ENCODE assay signal across 10 mouse cellular contexts in genomic region chr3:135630430-135631095, GRCm38 (mm10).
A peak's percentile ranks its signal among the peaks of the same experiment; 100 is the strongest.
DNase-seq lines count a peak whose midpoint lies in the region; ATAC-seq and TF ChIP-seq lines count a peak whose summit lies in the region.
"Had no signal": no experiment of that assay in that cellular context is flagged by ENCODE, and none has a peak within 500 bp of the region (broad histone marks: within the 10 kb centered on the region; RNA-seq: fewer than 3 reads in every experiment).

No protein-coding gene starts in this region.

- peaks cover 21% of the 10 kb centered on the region for H3K4me1 ChIP-seq in spleen, adult 2 months (ENCODE audit: control insufficient read depth, insufficient read depth, insufficient read length)
- no peaks in the 10 kb centered on the region for H3K4me1 ChIP-seq in stomach, postnatal 0 days (replicated peaks; ENCODE audit: control insufficient read depth, insufficient read depth)
- H3K4me1 ChIP-seq in heart, adult 2 months (ENCODE audit: control insufficient read depth, insufficient read depth, low read length): no peaks in the 10 kb centered on the region
- H3K4me1 ChIP-seq: lung, embryonic 15.5 days had no signal

- H3K4me2 ChIP-seq in stomach, postnatal 0 days (replicated peaks; ENCODE audit: low read depth): no peak overlapping the region
- H3K4me2 ChIP-seq: lung, embryonic 15.5 days had no signal

- TF ChIP-seq EP300 in stomach, postnatal 0 days (optimal IDR thresholded peaks at IDR 0.05): no peak
- TF ChIP-seq EP300 in heart, adult 2 months (IDR thresholded peaks at IDR 0.05; ENCODE audit: insufficient read depth, low read depth, low read length): no peak

- no peak for TF ChIP-seq CTCF in spleen, adult 2 months (IDR thresholded peaks at IDR 0.05; ENCODE audit: extremely low read depth, insufficient read depth, insufficient read length, insufficient replicate concordance)
- no peak for TF ChIP-seq CTCF in stomach, postnatal 0 days (IDR thresholded peaks at IDR 0.05; ENCODE audit: low read depth)
- TF ChIP-seq CTCF in heart, adult 2 months (IDR thresholded peaks at IDR 0.05): no peak

- peaks cover 7% of the 10 kb centered on the region for H3K36me3 ChIP-seq in spleen, adult 2 months (ENCODE audit: control insufficient read depth, insufficient read depth, low read length)
- peaks cover 8% of the 10 kb centered on the region; the same call in 1 of the 2 replicates for H3K36me3 ChIP-seq in stomach, postnatal 0 days (ENCODE audit: control insufficient read depth, insufficient read depth, low read length)
- no peaks in the 10 kb centered on the region; the same call in 1 of the 2 replicates for H3K36me3 ChIP-seq in heart, adult 2 months (ENCODE audit: control insufficient read depth, insufficient read depth, low read length)

- H3K27me3 ChIP-seq in spleen, adult 2 months (ENCODE audit: control insufficient read depth, insufficient read depth, low read length): no peaks in the 10 kb centered on the region
- H3K27me3 ChIP-seq in stomach, postnatal 0 days (ENCODE audit: control insufficient read depth, insufficient read depth, low read length): no peaks in the 10 kb centered on the region
- H3K27me3 ChIP-seq in heart, adult 2 months (ENCODE audit: control insufficient read depth, insufficient read depth, low read length): no peaks in the 10 kb centered on the region
- H3K27me3 ChIP-seq: lung, embryonic 15.5 days had no signal

- DNase-seq in frontal cortex, adult 2 months (ENCODE audit: extremely low spot score in 1 of 2, low spot score in 1 of 2): peak; percentile 26 to 71
- no peak for DNase-seq in frontal cortex, postnatal 25 days (ENCODE audit: low spot score in 2 of 2)
- DNase-seq in spleen, adult 2 months (ENCODE audit: low read depth in 1 of 2, low spot score in 2 of 2): no peak
- no peak for DNase-seq in spleen, adult 18-20 months
- DNase-seq in layer of hippocampus, postnatal 36 days: peak; percentile 35
- no peak for DNase-seq in stomach, postnatal 0 days (ENCODE audit: low spot score)
- no peak for DNase-seq in ovary, postnatal 14 days (ENCODE audit: low spot score)
- no peak for DNase-seq in heart, adult 2 months
- DNase-seq: adrenal gland, adult 2 months had no signal

- no peaks in the 10 kb centered on the region for H3K79me2 ChIP-seq in heart, adult 2 months (replicated peaks; ENCODE audit: control insufficient read depth, insufficient read depth, low read length)

- H3K4me3 ChIP-seq in spleen, adult 2 months (ENCODE audit: extremely low read depth, insufficient read depth, insufficient read length): no peak overlapping the region
- no peak overlapping the region for H3K4me3 ChIP-seq in stomach, postnatal 0 days (ENCODE audit: low read depth, low read length)
- H3K4me3 ChIP-seq in heart, adult 2 months: no peak overlapping the region
- H3K4me3 ChIP-seq: lung, embryonic 15.5 days had no signal

- 0 out of 2 replicates have a peak, but pooled peaks have one; percentile 13 for ATAC-seq in stomach, postnatal 0 days (ENCODE audit: low FRiP score, low TSS enrichment)

- H3K9me3 ChIP-seq in stomach, postnatal 0 days (ENCODE audit: control insufficient read depth, low read length): no peaks in the 10 kb centered on the region
- H3K9me3 ChIP-seq: lung, embryonic 15.5 days had no signal

- H3K9ac ChIP-seq in stomach, postnatal 0 days (ENCODE audit: low read length): no peak overlapping the region
- no peak overlapping the region for H3K9ac ChIP-seq in heart, adult 2 months (ENCODE audit: low read depth, low read length)
- H3K9ac ChIP-seq: lung, embryonic 15.5 days had no signal

- intact Hi-C loops in heart, adult 2 months (cut with DNase I): loop anchor here (5.0 kb wide), 1 partner anchor 82 kb away; no protein-coding TSS in a partner anchor

- H3K27ac ChIP-seq in spleen, adult 2 months (ENCODE audit: insufficient read depth, low read length): peak overlapping the region; percentile 66; the same call in 1 of the 2 replicates
- H3K27ac ChIP-seq in stomach, postnatal 0 days (replicated peaks): no peak overlapping the region
- no peak overlapping the region for H3K27ac ChIP-seq in heart, adult 2 months
- H3K27ac ChIP-seq: lung, embryonic 15.5 days had no signal

- 90% methylated on average over 21 of the region's 21 CpGs for WGBS in spleen, adult 2 months
- 65% methylated on average over 21 of the region's 21 CpGs for WGBS in stomach, postnatal 0 days
- 83% methylated on average over 21 of the region's 21 CpGs for WGBS in heart, adult 2 months

- TF ChIP-seq POLR2A in spleen, adult 2 months (IDR thresholded peaks at IDR 0.05; ENCODE audit: low read depth, low read length): no peak
- no peak for TF ChIP-seq POLR2A in heart, adult 2 months (IDR thresholded peaks at IDR 0.05; ENCODE audit: insufficient read depth, low read depth, low read length)

Comparison
In these comparisons a context has a peak if more than half of its experiments do, and no peak if none do; other contexts are left out.
1. DNase-seq: peak in frontal cortex, adult 2 months (2 of 2) and layer of hippocampus, postnatal 36 days (2 of 2); none in frontal cortex, postnatal 25 days (0 of 2), spleen, adult 2 months (0 of 2), spleen, adult 18-20 months (0 of 2), stomach, postnatal 0 days (single experiment), ovary, postnatal 14 days (single experiment) and heart, adult 2 months (0 of 2).